Mouse (Mus musculus) left cerebral cortex, adult 18-20 months (tissue): ENCODE results near the gene Pigx. TPM values are rescaled to one million over a fixed set of nuclear protein-coding genes. Genes with fewer than 3 reads are reported as not detected.

Source experiments
- DNase-seq, 2 experiments: peaks; one replicate each; pipeline ENCODE4 v3.0.0; 2021 to 2022; ENCODE audit warnings: low spot score in 2 of 2, mixed read lengths in 1 of 2
- long read RNA-seq, 2 experiments: library from polyadenylated mRNA; stranded (forward); transcript quantifications; one replicate each; pipeline ENCODE4 v2.0.0; 2021
- total RNA-seq, 2 experiments: library from RNA; stranded (reverse); gene quantifications; 2 replicates each; pipeline ENCODE4 v1.2.3; 2021

Pigx gene
- total RNA-seq, result 10 to 100 TPM; 25.5 to 25.8 TPM
- long read RNA-seq, experiment 1, transcript Pigx-201 (6 exons, 993 nt), result major isoform, 17 of 39 reads
- long read RNA-seq, experiment 1, transcript Pigx-211 (6 exons, 982 nt), result minor isoform, 5 of 39 reads
- long read RNA-seq, experiment 1, partial matches to known transcripts, result 0 of 39 reads
- long read RNA-seq, experiment 1, other reads (novel, unspliced or antisense), result 15 of 39 reads
- long read RNA-seq, experiment 2, transcript Pigx-201 (6 exons, 993 nt), result major isoform, 8 of 21 reads
- long read RNA-seq, experiment 2, partial matches to known transcripts, result 0 of 21 reads
- long read RNA-seq, experiment 2, other reads (novel, unspliced or antisense), result 8 of 21 reads

- peak; percentile 82 to 90 for DNase-seq
Measured at GRCm38 (mm10) chr16:32099638-32100150, at the start of gene Pigx, which contains the start of gene Cep19. Gene Pigx, minus strand, starts transcription at chr16:32099740. Gene Cep19, plus strand, starts transcription at chr16:32099800.

- no peak for DNase-seq
Measured at GRCm38 (mm10) chr16:32147589-32148207, 48.2 kb upstream of the Pigx start.

DNA sequence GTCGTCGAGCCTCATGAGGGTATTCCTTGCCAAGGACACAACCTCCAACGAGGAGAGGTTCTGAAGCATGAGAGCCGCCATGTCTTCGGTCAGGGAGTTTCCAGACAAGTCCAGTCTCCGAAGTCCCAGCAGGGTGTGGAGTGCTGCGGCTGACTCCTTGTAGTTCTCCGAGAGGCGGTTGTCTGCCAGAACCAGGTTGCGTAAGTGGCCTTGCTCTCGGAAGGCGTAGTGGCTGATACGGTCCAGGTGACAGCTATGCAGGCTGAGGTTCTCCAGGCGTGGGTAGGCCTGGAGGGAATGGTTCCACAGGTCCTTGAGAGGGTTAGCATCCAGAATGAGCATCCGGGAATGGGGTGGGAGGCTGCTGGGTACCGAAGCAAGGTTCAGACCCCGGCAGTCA lies 45.1 kb upstream of the Pigx start:
- DNase-seq, result no peak

GRCm38 (mm10) chr16:32143766-32144165 lies 44.2 kb upstream of the Pigx start:
- DNase-seq, result no peak

- no peak for DNase-seq
Measured at GRCm38 (mm10) chr16:32138954-32139353, 39.4 kb upstream of the Pigx start.

GRCm38 (mm10) chr16:32135842-32136357 lies 36.4 kb upstream of the Pigx start:
- DNase-seq, result no peak

- no peak for DNase-seq
Measured at GRCm38 (mm10) chr16:32133148-32133547, 33.6 kb upstream of the Pigx start.

GRCm38 (mm10) chr16:32130190-32130826 lies 30.8 kb upstream of the Pigx start:
- DNase-seq, result no peak

GRCm38 (mm10) chr16:32129449-32130189 lies 30.1 kb upstream of the Pigx start:
- no peak for DNase-seq

DNA sequence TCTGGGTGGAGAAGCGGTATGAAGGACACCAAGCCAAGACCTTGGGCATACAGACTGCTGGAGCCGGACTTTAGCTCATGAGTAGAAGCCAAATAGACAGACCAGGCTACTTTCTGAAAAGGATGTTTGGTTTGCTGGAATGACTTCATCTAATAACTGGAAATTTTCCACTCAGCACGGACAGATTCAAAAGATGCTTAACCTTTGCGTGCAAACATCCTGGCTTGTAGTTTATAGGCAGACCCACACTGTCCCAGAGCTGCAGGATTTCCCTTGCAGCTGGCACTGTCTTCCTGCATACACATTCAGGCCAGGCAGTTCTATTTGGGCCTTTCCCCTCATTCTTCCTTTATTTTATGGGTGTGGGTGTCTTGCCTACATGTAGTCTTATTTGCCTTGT lies 27.5 kb upstream of the Pigx start:
- DNase-seq, result no peak

GRCm38 (mm10) chr16:32125364-32125763 lies 25.8 kb upstream of the Pigx start:
- no peak for DNase-seq

- DNase-seq, result no peak
Measured at GRCm38 (mm10) chr16:32124444-32125335, 25.1 kb upstream of the Pigx start.

DNA sequence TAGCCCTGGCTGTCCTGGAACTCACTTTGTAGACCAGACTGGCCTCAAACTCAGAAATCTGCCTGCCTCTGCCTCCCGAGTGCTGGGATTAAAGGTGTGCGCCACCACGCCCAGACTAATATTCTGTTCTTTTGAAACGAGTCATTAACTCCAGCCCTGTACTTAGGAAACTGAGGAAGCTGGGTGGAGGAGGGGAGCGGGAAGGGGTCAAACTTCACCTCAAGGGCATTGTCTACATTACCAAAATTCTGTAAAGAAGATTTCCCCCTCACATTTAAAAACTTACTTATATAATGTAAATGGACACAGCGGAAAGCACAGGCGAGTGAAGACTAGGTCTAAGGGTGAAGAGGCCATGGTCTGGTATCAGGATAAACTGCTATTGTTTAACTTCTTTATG lies 24.5 kb upstream of the Pigx start:
- no peak for DNase-seq

DNA sequence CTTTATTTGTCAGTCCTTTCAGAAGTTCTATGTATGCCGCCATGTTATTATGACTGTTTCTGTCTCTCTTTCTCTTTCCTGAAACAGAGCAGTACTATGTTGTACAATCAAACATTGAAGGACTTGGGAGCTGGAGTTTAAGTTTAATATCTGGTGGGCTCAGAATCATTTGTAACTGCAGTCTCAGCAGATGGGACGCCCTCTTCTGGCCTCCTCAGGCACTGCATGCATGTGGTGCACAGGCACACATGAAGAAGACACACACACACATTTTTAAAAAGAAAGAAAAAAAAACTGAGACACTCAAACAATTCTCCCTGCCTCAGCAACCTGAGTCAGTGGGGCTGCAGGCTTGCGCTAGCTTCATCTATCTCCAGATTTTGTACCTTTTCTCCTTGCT lies 20.9 kb upstream of the Pigx start:
- no peak for DNase-seq

DNA sequence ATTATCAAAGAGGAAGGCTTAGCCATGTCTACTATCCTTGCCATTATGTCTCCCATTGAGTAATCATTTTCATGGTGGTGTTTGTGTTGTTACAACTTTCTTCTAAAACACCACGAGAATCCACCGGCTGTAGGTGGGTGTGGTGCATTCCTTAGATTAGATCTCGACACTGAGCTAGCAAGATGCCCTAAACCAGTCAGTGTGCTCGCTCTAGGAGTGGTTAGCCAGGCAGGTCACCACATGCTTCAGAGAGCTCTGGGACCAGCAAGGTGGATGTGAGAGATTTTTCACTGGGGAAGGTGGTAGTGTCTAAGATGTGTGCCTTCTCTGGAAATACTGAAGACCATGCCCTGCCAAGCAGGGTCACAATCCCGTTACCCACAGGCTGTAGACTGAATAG lies 16.6 kb upstream of the Pigx start:
- no peak for DNase-seq

DNA sequence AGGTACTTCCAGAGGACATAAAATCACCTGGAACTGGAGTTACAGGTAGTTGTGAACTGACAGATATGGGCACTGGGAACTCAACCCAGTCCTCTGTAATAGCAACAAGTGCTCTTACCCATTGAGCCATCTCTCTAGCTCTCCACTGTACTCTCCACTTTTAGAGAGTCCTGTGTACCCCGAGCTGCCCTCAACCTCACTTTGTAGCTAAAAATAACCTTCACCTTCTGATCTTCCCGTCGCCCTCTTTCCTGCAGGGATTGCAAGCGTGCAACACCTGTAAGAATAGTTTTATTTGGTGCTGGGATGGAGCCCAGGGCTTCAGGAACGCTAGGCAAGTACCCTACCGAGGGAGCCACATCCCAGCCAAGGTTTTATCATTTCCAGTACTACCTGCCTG lies 16.2 kb upstream of the Pigx start:
- DNase-seq, result no peak

GRCm38 (mm10) chr16:32114968-32115695 lies 15.6 kb upstream of the Pigx start:
- DNase-seq, result peak; percentile 79 to 90

DNA sequence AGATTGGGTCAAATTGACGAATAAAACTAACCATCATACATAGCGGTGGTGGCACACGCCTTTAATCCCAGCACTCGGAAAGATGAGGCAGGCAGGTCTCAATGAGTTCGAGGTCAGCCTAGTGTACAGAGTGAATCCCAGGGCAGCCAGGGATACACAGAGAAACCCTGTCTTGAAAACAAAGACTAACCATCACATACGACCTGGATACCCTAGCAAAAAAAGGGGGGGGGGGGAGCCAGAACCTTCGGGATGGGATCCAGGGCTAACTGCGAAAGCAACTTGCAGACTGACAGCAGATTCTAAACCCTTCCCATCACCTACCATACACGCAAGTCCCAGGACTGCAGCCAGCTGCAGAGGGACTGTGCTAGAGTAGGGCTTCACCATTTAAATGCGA lies 14.9 kb upstream of the Pigx start:
- DNase-seq, result no peak

- peak; percentile 35 to 55 for DNase-seq
Measured at GRCm38 (mm10) chr16:32113541-32114218, 14.1 kb upstream of the Pigx start.
